Mouse (Mus musculus) left cerebral cortex, postnatal 25 days (tissue): ENCODE measurements around the gene Tm4sf1. TPM values are rescaled to one million over a fixed set of nuclear protein-coding genes. Genes with fewer than 3 reads are reported as not detected.
A peak's percentile ranks its signal among the peaks of the same experiment; 100 is the strongest.

ENCODE experiments used
- DNase-seq, 2 experiments: peaks; one replicate each; pipeline ENCODE4 v3.0.0; 2022; ENCODE audit warnings: low spot score in 2 of 2, mixed read lengths in 1 of 2
- intact Hi-C: fragments of 180-260 bp; cut with DNase I; formaldehyde crosslinking; loops from one replicate; pipeline ENCODE4 v1.15.1; 2025
- total RNA-seq, 2 experiments: library from RNA; stranded (reverse); gene quantifications; 2 replicates each; pipeline ENCODE4 v1.2.3; 2021

Gene Tm4sf1
- total RNA-seq, 2 experiments from 2014 or later, result 10.5 to 16.9 TPM

DNA sequence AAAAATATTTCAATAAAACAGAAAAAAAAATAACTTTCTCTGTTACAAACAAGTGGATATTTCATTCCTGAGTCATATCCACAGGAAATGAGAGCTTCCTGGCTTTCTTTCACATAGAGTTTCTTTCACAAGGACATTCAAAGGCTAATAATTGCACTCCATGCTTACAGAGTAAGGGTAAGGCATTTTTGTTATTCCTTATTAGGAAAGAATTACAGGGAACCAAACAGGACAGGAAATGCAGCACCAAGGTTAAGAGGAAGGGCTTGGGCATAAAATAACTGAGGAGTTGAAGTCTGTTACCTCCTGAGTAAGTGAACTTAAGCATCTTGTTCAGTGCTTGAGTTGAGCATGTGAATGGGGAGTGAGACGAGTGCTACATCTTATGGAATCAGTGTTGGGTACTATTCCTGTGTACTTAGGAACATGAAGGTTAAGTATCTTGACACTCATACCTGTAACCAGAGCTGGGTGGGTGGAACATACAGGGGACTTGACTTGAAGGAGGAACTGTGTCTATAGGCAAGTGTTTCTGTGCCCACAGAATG, 12.8 kb downstream of the Tm4sf1 start:
- intact Hi-C loops, result no loop called here
- no peak for DNase-seq

- intact Hi-C loops, result no loop called here
- DNase-seq, result no peak
Observed at GRCm38 (mm10) chr3:57287854-57288720, 13.7 kb downstream of the Tm4sf1 start.

- DNase-seq, result no peak
- intact Hi-C loops, result no loop called here
Observed at GRCm38 (mm10) chr3:57287438-57287837, 14.3 kb downstream of the Tm4sf1 start.

GRCm38 (mm10) chr3:57278225-57278624, 23.6 kb downstream of the Tm4sf1 start:
- DNase-seq, result no peak

GRCm38 (mm10) chr3:57277453-57277852, 24.3 kb downstream of the Tm4sf1 start:
- DNase-seq, result no peak
- intact Hi-C loops, result no loop called here

More at GRCm38 (mm10) chr3:57278225-57278624, 23.6 kb downstream of the Tm4sf1 start:
- intact Hi-C loops, result no loop called here

GRCm38 (mm10) chr3:57276821-57277220, 25.0 kb downstream of the Tm4sf1 start:
- intact Hi-C loops, result no loop called here
- DNase-seq, result no peak

GRCm38 (mm10) chr3:57268994-57269393, 32.8 kb downstream of the Tm4sf1 start:
- intact Hi-C loops, result loop anchor here (5.0 kb wide), 2 partner anchors 343 to 358 kb away; no protein-coding TSS in a partner anchor
- DNase-seq, result no peak

DNA sequence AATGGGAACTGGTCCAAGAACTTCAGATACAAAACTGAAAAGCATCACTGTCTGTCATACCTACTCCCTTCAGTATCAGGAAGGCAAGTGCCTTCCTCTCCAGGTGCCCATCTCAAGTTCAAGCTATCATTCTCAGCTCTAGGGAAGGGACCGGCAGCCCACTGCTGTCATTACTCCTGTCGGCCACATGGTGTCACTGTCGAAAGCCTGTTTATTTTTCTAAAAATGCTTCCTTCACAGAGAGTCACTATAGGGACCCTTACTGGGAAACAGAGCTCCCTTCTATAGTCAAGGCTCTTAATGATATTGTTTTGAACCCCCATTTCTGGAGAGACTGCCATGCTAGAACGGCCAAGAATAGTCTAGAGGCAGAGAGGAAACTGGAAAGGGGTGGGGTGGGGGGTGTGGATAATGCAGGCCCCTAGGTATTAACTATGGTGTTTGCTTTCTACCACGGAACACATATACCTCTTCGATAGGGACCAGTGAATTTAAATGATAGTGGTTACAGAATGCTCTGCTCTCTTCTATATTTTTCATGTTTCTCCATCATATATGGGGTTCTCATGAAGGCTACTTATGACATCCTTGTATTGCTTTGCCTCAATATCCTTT, 34.1 kb downstream of the Tm4sf1 start:
- intact Hi-C loops, result loop anchor here (1.0 to 5.0 kb wide), 3 partner anchors 181 to 360 kb away; no protein-coding TSS in a partner anchor
- peak; percentile 52 to 58 for DNase-seq

- DNase-seq, result no peak
- intact Hi-C loops, result no loop called here
Observed at GRCm38 (mm10) chr3:57253041-57253440, 48.7 kb downstream of the Tm4sf1 start.

DNA sequence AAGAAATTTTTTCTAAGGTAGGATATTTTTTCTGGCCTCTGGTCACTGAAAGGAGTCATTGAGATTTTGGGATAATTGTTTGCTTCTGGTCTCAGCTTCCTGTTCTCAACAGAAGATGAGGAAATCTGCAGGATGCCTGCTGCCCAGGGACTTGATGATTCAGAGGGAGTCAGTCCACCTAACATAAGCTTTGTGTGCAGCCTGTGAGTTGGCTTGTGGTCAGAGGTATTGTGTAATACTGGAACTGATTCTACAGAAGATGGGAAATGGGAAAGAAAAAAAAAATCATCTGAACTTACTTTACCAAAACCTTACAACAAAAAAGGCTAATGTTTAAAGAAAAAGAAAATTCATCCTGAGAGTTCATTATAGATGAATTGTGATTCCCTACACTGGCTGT, 49.2 kb downstream of the Tm4sf1 start:
- peak in 1 of 2 experiments; percentile 11 for DNase-seq
- intact Hi-C loops, result no loop called here

DNA sequence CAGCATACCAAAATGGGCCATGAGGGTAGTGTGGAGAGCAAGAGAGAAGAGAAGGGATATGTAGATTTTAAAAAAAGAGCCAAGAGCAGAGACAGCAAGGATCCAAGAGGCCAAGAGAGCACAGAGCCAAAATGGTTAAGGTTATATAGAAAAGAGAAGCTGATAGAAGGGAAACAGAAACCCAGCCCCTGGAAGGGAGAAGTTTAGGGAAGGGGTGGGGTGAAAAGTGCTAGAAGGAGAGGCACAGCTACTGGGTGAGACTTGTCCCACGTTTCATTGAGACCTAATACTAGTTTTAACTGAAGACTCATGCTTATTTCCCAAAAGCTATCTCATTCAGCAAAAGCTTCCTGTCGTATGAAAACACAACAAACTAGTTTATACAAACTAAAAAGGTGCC, 56.5 kb downstream of the Tm4sf1 start:
- intact Hi-C loops, result no loop called here
- DNase-seq, result no peak

Other genes with a start within 250 kb of the Tm4sf1 start
- not detected for gene Tm4sf4, start 123.3 kb upstream of the Tm4sf1 start, total RNA-seq